Mouse (Mus musculus): ENCODE results near the gene Dmrt1.

- TF ChIP-seq CTCF (IDR thresholded peaks at IDR 0.05; ENCODE audit: control insufficient read depth, insufficient read depth, insufficient replicate concordance, low read depth, low read length) (no peak), POLR2A (IDR thresholded peaks at IDR 0.05; ENCODE audit: control insufficient read depth, low read depth, low read length) (no peak)
Observed at GRCm38 (mm10) chr19:25612806-25613295, 107.4 kb downstream of the Dmrt1 start.

Data from testis, adult 2 months (tissue).